Mouse (Mus musculus) forebrain, postnatal 0 days (tissue): ENCODE results near the gene Zfp626. TPM values are rescaled to one million over a fixed set of nuclear protein-coding genes. Genes with fewer than 3 reads are reported as not detected.
A peak's percentile ranks its signal among the peaks of the same experiment; 100 is the strongest.
"Not testable (repeated sequence)": the region's sequence is repeated elsewhere in the genome, so short reads cannot be mapped to it uniquely, and the experiment has no call there.

Experiments
- ATAC-seq: fragments of 200-750 bp; cut with Nextera tagmentation; 2 replicates; pipeline ENCODE4 v1.8.0; 2017; ENCODE audit warnings: mild to moderate bottlenecking, moderate library complexity
- DNase-seq: peaks from one replicate; pipeline ENCODE4 v3.0.0-alpha.2; 2015
- H3K27ac ChIP-seq: fragments of 300-500 bp; sonication (generic); 2 replicates; pipeline ENCODE4 v1.5.1; 2014; ENCODE audit warnings: low read depth, mild to moderate bottlenecking, antibody characterized with exemption, low read length, moderate library complexity, mixed read lengths
- H3K27me3 ChIP-seq: fragments of 300-500 bp; sonication (generic); 2 replicates; pipeline ENCODE4 v1.6.1; 2014; ENCODE audit warnings: mild to moderate bottlenecking, low read length, mixed read lengths; ENCODE audit not compliant: insufficient read depth
- H3K36me3 ChIP-seq: fragments of 300-500 bp; sonication (generic); 2 replicates; pipeline ENCODE4 v1.6.1; 2014; ENCODE audit warnings: mild to moderate bottlenecking, moderate library complexity; ENCODE audit not compliant: insufficient read depth
- H3K4me1 ChIP-seq: fragments of 300-500 bp; sonication (generic); 2 replicates; pipeline ENCODE4 v1.6.1; 2014; ENCODE audit warnings: antibody characterized with exemption; ENCODE audit not compliant: insufficient read depth
- H3K4me2 ChIP-seq: fragments of 300-500 bp; sonication (generic); 2 replicates; pipeline ENCODE4 v1.6.1; 2014; ENCODE audit warnings: low read depth, mild to moderate bottlenecking, moderate library complexity
- H3K4me3 ChIP-seq: fragments of 300-500 bp; sonication (generic); 2 replicates; pipeline ENCODE4 v1.5.1; 2014; ENCODE audit warnings: low read depth, low read length, mixed read lengths
- H3K9ac ChIP-seq: fragments of 300-500 bp; sonication (generic); 2 replicates; pipeline ENCODE4 v1.6.1; 2014; ENCODE audit warnings: mild to moderate bottlenecking
- H3K9me3 ChIP-seq: fragments of 300-500 bp; sonication (generic); 2 replicates; pipeline ENCODE4 v1.6.1; 2016; ENCODE audit warnings: low read length
- CTCF ChIP-seq: sonication (generic); IDR thresholded peaks from 2 replicates; pipeline ENCODE4 v1.5.1; 2016; ENCODE audit warnings: antibody characterized with exemption, control low read depth, low read depth
- WGBS: fragments of 180-500 bp; shearing (Covaris S2); extraction: QIAGEN DNeasy Blood & Tissue Kit; methylation state at CpG from one replicate; pipeline ENCODE4 v1.1.7; 2014; 5-methylcytosine and 5-hydroxymethylcytosine counted together
- polyA plus RNA-seq: library from polyadenylated mRNA; unstranded; fragments of >200 nt; fragmentation: Nextera tagmentation; extraction: Ambion mirVana; gene quantifications from 2 replicates; pipeline ENCODE4 v1.2.1, GENCODE M21; 2015
- total RNA-seq: library from RNA; depleted of rRNA; stranded (reverse); fragments of >200 nt; gene quantifications from 2 replicates; pipeline ENCODE4 v1.2.3, GENCODE M21; 2014

Zfp626 gene
- total and polyA plus RNA-seq, 2 experiments from 2014 or later: 1.1 to 9.5 TPM

- no peak overlapping the region for H3K9ac ChIP-seq
- H3K4me1 ChIP-seq: no peaks in the 10 kb centered on the region
- H3K36me3 ChIP-seq: peaks cover 3% of the 10 kb centered on the region
- ATAC-seq (no peak), DNase-seq (no peak)
- no peak overlapping the region for H3K4me3 ChIP-seq
- no peak overlapping the region for H3K27ac ChIP-seq
- no peak overlapping the region for H3K4me2 ChIP-seq
- H3K9me3 ChIP-seq: no peaks in the 10 kb centered on the region
- 66% methylated on average over 5 of the region's 5 CpGs for WGBS
- no peaks in the 10 kb centered on the region for H3K27me3 ChIP-seq
- TF ChIP-seq CTCF: no peak
Observed at GRCm38 (mm10) chr7:27802986-27803385, 4.0 kb upstream of the Zfp626 start.

GRCm38 (mm10) chr7:27804297-27805030 is 2.5 kb upstream of the Zfp626 start:
- peak overlapping the region; percentile 61 for H3K4me2 ChIP-seq
- peak overlapping the region; percentile 53 for H3K9ac ChIP-seq
- peaks cover 10% of the 10 kb centered on the region for H3K36me3 ChIP-seq
- peak overlapping the region; percentile 63 for H3K4me3 ChIP-seq
- DNase-seq (peak; percentile 77), ATAC-seq (peak; percentile 98)
- no peaks in the 10 kb centered on the region for H3K4me1 ChIP-seq
- under 1% methylated on average over 25 of the region's 25 CpGs for WGBS
- H3K27ac ChIP-seq: no peak overlapping the region
- H3K9me3 ChIP-seq: no peaks in the 10 kb centered on the region
- no peaks in the 10 kb centered on the region for H3K27me3 ChIP-seq
- no peak for TF ChIP-seq CTCF

GRCm38 (mm10) chr7:27807305-27807704 is 309 bp downstream of the Zfp626 start:
- H3K4me3 ChIP-seq, ATAC-seq, H3K4me1 ChIP-seq, H3K9me3 ChIP-seq, H3K27ac ChIP-seq, H3K27me3 ChIP-seq, DNase-seq, H3K9ac ChIP-seq, H3K4me2 ChIP-seq: not testable (repeated sequence)
- peaks cover 31% of the 10 kb centered on the region for H3K36me3 ChIP-seq
- 87% methylated on average over 7 of the region's 7 CpGs for WGBS

GRCm38 (mm10) chr7:27818526-27819110 is 11.6 kb downstream of the Zfp626 start:
- 82% methylated on average over 7 of the region's 7 CpGs for WGBS
- H3K36me3 ChIP-seq: peaks cover 30% of the 10 kb centered on the region
- H3K9ac ChIP-seq: no peak overlapping the region
- no peak overlapping the region for H3K4me3 ChIP-seq
- no peak for TF ChIP-seq CTCF
- no peaks in the 10 kb centered on the region for H3K27me3 ChIP-seq
- H3K27ac ChIP-seq: no peak overlapping the region
- H3K4me1 ChIP-seq: no peaks in the 10 kb centered on the region
- ATAC-seq (no peak), DNase-seq (no peak)
- H3K4me2 ChIP-seq: no peak overlapping the region
- H3K9me3 ChIP-seq: no peaks in the 10 kb centered on the region

- Histone ChIP-seq H3K27ac (no peak overlapping the region), H3K4me2 (no peak overlapping the region), H3K4me3 (no peak overlapping the region), H3K27me3 (no peaks in the 10 kb centered on the region), H3K36me3 (peaks cover 21% of the 10 kb centered on the region), H3K9ac (no peak overlapping the region), H3K9me3 (no peaks in the 10 kb centered on the region), H3K4me1 (no peaks in the 10 kb centered on the region)
- no peak for TF ChIP-seq CTCF
- ATAC-seq (no peak), DNase-seq (no peak)
Observed at GRCm38 (mm10) chr7:27822611-27823010, 15.6 kb downstream of the Zfp626 start.

DNA sequence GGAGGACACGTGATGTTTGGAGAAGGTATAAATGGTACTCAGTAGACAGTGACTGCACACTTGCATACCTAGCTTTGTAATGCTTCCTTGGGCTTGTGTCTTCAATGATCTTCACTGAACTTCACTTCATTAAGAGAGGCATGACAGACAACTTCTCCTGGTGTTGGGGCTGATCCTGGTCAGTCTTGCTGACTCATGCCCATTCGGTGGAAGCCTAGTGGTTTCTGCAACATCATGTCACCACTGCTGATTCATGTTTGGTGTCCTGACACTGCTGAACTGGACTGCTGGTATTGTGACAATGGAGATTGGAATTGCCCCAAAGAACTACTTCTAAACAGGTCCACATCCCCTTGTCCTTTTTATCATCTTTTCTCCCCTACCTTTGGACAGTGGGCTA is 27.1 kb downstream of the Zfp626 start:
- no peak overlapping the region for H3K4me2 ChIP-seq
- H3K9ac ChIP-seq: no peak overlapping the region
- 86% methylated on average over 2 of the region's 2 CpGs for WGBS
- H3K36me3 ChIP-seq: no peaks in the 10 kb centered on the region
- ATAC-seq: no peak
- no peak for DNase-seq
- H3K4me3 ChIP-seq: no peak overlapping the region
- TF ChIP-seq CTCF: no peak
- H3K9me3 ChIP-seq: no peaks in the 10 kb centered on the region
- H3K27me3 ChIP-seq: no peaks in the 10 kb centered on the region
- no peaks in the 10 kb centered on the region for H3K4me1 ChIP-seq
- H3K27ac ChIP-seq: no peak overlapping the region

GRCm38 (mm10) chr7:27837896-27838295 is 30.9 kb downstream of the Zfp626 start:
- DNase-seq (no peak), ATAC-seq (peak; percentile 34; the same call in 1 of the 2 replicates)
- WGBS: 20% methylated on average over 6 of the region's 6 CpGs
- no peak for TF ChIP-seq CTCF
- H3K4me2 ChIP-seq: peak overlapping the region; percentile 61
- H3K4me3 ChIP-seq: peak overlapping the region; percentile 38
- H3K9me3 ChIP-seq: no peaks in the 10 kb centered on the region
- no peaks in the 10 kb centered on the region for H3K36me3 ChIP-seq
- H3K4me1 ChIP-seq: no peaks in the 10 kb centered on the region
- no peaks in the 10 kb centered on the region for H3K27me3 ChIP-seq
- H3K9ac ChIP-seq: peak overlapping the region; percentile 49
- H3K27ac ChIP-seq: peak overlapping the region; percentile 81
